Mouse (Mus musculus): ENCODE results near the gene Rab11fip3. TPM values are rescaled to one million over a fixed set of nuclear protein-coding genes. Genes with fewer than 3 reads are reported as not detected.

The Rab11fip3 gene
- polyA plus RNA-seq, 1 experiment from 2014 or later: 19.5 TPM

- Histone ChIP-seq H3K27me3 (peaks cover 17% of the 10 kb centered on the region), H3K9me3 (no peaks in the 10 kb centered on the region), H3K27ac (no peak overlapping the region), H3K36me3 (peaks cover 2% of the 10 kb centered on the region), H3K9ac (peak overlapping the region; percentile 93; the same call in 1 of the 2 replicates), H3K4me1 (peaks cover 38% of the 10 kb centered on the region), H3K4me3 (peak overlapping the region; percentile 90), H3K4me2 (replicated peaks) (peak overlapping the region; percentile 99)
- 26% methylated on average over 6 of the region's 6 CpGs for WGBS
- no peak for ATAC-seq (ENCODE audit: low FRiP score, low read depth)
Measured at GRCm38 (mm10) chr17:26070136-26070535, 781 bp upstream of the Rab11fip3 start.

- WGBS: 1% methylated on average over 43 of the region's 44 CpGs
- Histone ChIP-seq H3K4me1 (peaks cover 48% of the 10 kb centered on the region), H3K9ac (peak overlapping the region; percentile 93), H3K4me2 (replicated peaks) (peak overlapping the region; percentile 99), H3K9me3 (no peaks in the 10 kb centered on the region), H3K36me3 (peaks cover 16% of the 10 kb centered on the region), H3K27ac (no peak overlapping the region), H3K27me3 (peaks cover 17% of the 10 kb centered on the region), H3K4me3 (peak overlapping the region; percentile 90)
- ATAC-seq (ENCODE audit: low FRiP score, low read depth): no peak
Measured at GRCm38 (mm10) chr17:26068024-26068830, 1.1 kb downstream of the Rab11fip3 start.

GRCm38 (mm10) chr17:26066488-26067020 is 2.8 kb downstream of the Rab11fip3 start:
- peaks cover 10% of the 10 kb centered on the region for H3K27me3 ChIP-seq
- H3K36me3 ChIP-seq: peaks cover 22% of the 10 kb centered on the region
- H3K4me3 ChIP-seq: peak overlapping the region; percentile 90
- peak overlapping the region; percentile 99 for H3K4me2 ChIP-seq (replicated peaks)
- ATAC-seq (ENCODE audit: low FRiP score, low read depth): no peak
- WGBS: 90% methylated on average over 7 of the region's 7 CpGs
- no peaks in the 10 kb centered on the region for H3K9me3 ChIP-seq
- H3K4me1 ChIP-seq: peaks cover 54% of the 10 kb centered on the region
- H3K27ac ChIP-seq: no peak overlapping the region
- H3K9ac ChIP-seq: peak overlapping the region; percentile 93

GRCm38 (mm10) chr17:26064916-26065315 is 4.4 kb downstream of the Rab11fip3 start:
- Histone ChIP-seq H3K4me3 (no peak overlapping the region), H3K4me1 (peaks cover 51% of the 10 kb centered on the region), H3K9ac (peak overlapping the region; percentile 39; the same call in 1 of the 2 replicates), H3K36me3 (peaks cover 26% of the 10 kb centered on the region), H3K27me3 (no peaks in the 10 kb centered on the region), H3K27ac (no peak overlapping the region), H3K9me3 (no peaks in the 10 kb centered on the region), H3K4me2 (replicated peaks) (no peak overlapping the region)
- 80% methylated on average over 6 of the region's 6 CpGs for WGBS
- no peak for ATAC-seq (ENCODE audit: low FRiP score, low read depth)

GRCm38 (mm10) chr17:26057787-26058567 is 11.4 kb downstream of the Rab11fip3 start:
- Histone ChIP-seq H3K4me3 (no peak overlapping the region), H3K9me3 (no peaks in the 10 kb centered on the region), H3K9ac (no peak overlapping the region), H3K36me3 (peaks cover 54% of the 10 kb centered on the region), H3K4me1 (peaks cover 26% of the 10 kb centered on the region), H3K4me2 (replicated peaks) (no peak overlapping the region), H3K27ac (no peak overlapping the region), H3K27me3 (no peaks in the 10 kb centered on the region)
- ATAC-seq (ENCODE audit: low FRiP score, low read depth): no peak
- 77% methylated on average over 9 of the region's 9 CpGs for WGBS

GRCm38 (mm10) chr17:26057278-26057677 is 12.1 kb downstream of the Rab11fip3 start:
- Histone ChIP-seq H3K4me2 (replicated peaks) (no peak overlapping the region), H3K9ac (no peak overlapping the region), H3K4me3 (no peak overlapping the region), H3K36me3 (peaks cover 53% of the 10 kb centered on the region), H3K4me1 (peaks cover 25% of the 10 kb centered on the region), H3K27ac (no peak overlapping the region), H3K27me3 (0 out of 2 replicates have a peak, but pooled peaks cover under 1% of the 10 kb centered on the region), H3K9me3 (no peaks in the 10 kb centered on the region)
- ATAC-seq (ENCODE audit: low FRiP score, low read depth): no peak
- 92% methylated on average over 8 of the region's 8 CpGs for WGBS

GRCm38 (mm10) chr17:26055164-26055563 is 14.2 kb downstream of the Rab11fip3 start:
- no peak overlapping the region for H3K4me2 ChIP-seq (replicated peaks)
- WGBS: 55% methylated on average over 6 of the region's 6 CpGs
- ATAC-seq (ENCODE audit: low FRiP score, low read depth): no peak
- H3K27me3 ChIP-seq: 0 out of 2 replicates have a peak, but pooled peaks cover 2% of the 10 kb centered on the region
- peaks cover 56% of the 10 kb centered on the region for H3K36me3 ChIP-seq
- no peaks in the 10 kb centered on the region for H3K9me3 ChIP-seq
- peaks cover 20% of the 10 kb centered on the region for H3K4me1 ChIP-seq
- H3K4me3 ChIP-seq: no peak overlapping the region
- no peak overlapping the region for H3K27ac ChIP-seq
- H3K9ac ChIP-seq: no peak overlapping the region

GRCm38 (mm10) chr17:26054133-26054845 is 15.1 kb downstream of the Rab11fip3 start:
- Histone ChIP-seq H3K36me3 (peaks cover 48% of the 10 kb centered on the region), H3K9ac (no peak overlapping the region), H3K4me2 (replicated peaks) (peak overlapping the region; percentile 21; the same call in 1 of the 2 replicates), H3K9me3 (no peaks in the 10 kb centered on the region), H3K27ac (no peak overlapping the region), H3K4me3 (no peak overlapping the region), H3K4me1 (peaks cover 20% of the 10 kb centered on the region), H3K27me3 (0 out of 2 replicates have a peak, but pooled peaks cover 2% of the 10 kb centered on the region)
- 34% methylated on average over 17 of the region's 17 CpGs for WGBS
- no peak for ATAC-seq (ENCODE audit: low FRiP score, low read depth)

- H3K27me3 ChIP-seq: 0 out of 2 replicates have a peak, but pooled peaks cover 2% of the 10 kb centered on the region
- H3K4me2 ChIP-seq (replicated peaks): no peak overlapping the region
- H3K9ac ChIP-seq: no peak overlapping the region
- peaks cover 35% of the 10 kb centered on the region for H3K36me3 ChIP-seq
- ATAC-seq (ENCODE audit: low FRiP score, low read depth): no peak
- H3K4me3 ChIP-seq: no peak overlapping the region
- WGBS: 92% methylated on average over 4 of the region's 4 CpGs
- H3K4me1 ChIP-seq: peaks cover 20% of the 10 kb centered on the region
- H3K9me3 ChIP-seq: no peaks in the 10 kb centered on the region
- no peak overlapping the region for H3K27ac ChIP-seq
Measured at GRCm38 (mm10) chr17:26052706-26053105, 16.6 kb downstream of the Rab11fip3 start.

- 95% methylated on average over 4 of the region's 4 CpGs for WGBS
- H3K9ac ChIP-seq: no peak overlapping the region
- no peak overlapping the region for H3K4me3 ChIP-seq
- H3K4me2 ChIP-seq (replicated peaks): no peak overlapping the region
- peaks cover 29% of the 10 kb centered on the region; the same call in 1 of the 2 replicates for H3K36me3 ChIP-seq
- H3K27me3 ChIP-seq: 0 out of 2 replicates have a peak, but pooled peaks cover 2% of the 10 kb centered on the region
- peaks cover 20% of the 10 kb centered on the region for H3K4me1 ChIP-seq
- no peaks in the 10 kb centered on the region for H3K9me3 ChIP-seq
- no peak for ATAC-seq (ENCODE audit: low FRiP score, low read depth)
- H3K27ac ChIP-seq: no peak overlapping the region
Measured at GRCm38 (mm10) chr17:26052074-26052473, 17.3 kb downstream of the Rab11fip3 start.

- Histone ChIP-seq H3K9ac (no peak overlapping the region), H3K27me3 (0 out of 2 replicates have a peak, but pooled peaks cover 2% of the 10 kb centered on the region), H3K27ac (no peak overlapping the region), H3K4me3 (no peak overlapping the region), H3K36me3 (peaks cover 17% of the 10 kb centered on the region; the same call in 1 of the 2 replicates), H3K4me1 (peaks cover 10% of the 10 kb centered on the region), H3K9me3 (no peaks in the 10 kb centered on the region), H3K4me2 (replicated peaks) (no peak overlapping the region)
- WGBS: 86% methylated on average over 8 of the region's 8 CpGs
- no peak for ATAC-seq (ENCODE audit: low FRiP score, low read depth)
Measured at GRCm38 (mm10) chr17:26048118-26048517, 21.2 kb downstream of the Rab11fip3 start.
